Mouse (Mus musculus) natural killer cell, adult 2 months (primary cell): ENCODE measurements at regions not wholly inside any gene's neighbourhood (a gene's known extent, or its start where the extent isn't known, plus 50 kb on each side); places are given as distances from the start of the nearest gene placed in this dataset.

Experiments used
- DNase-seq, 2 experiments: peaks; one replicate each; pipeline ENCODE4 v3.0.0; 2022; ENCODE audit warnings: low spot score in 2 of 2

DNA sequence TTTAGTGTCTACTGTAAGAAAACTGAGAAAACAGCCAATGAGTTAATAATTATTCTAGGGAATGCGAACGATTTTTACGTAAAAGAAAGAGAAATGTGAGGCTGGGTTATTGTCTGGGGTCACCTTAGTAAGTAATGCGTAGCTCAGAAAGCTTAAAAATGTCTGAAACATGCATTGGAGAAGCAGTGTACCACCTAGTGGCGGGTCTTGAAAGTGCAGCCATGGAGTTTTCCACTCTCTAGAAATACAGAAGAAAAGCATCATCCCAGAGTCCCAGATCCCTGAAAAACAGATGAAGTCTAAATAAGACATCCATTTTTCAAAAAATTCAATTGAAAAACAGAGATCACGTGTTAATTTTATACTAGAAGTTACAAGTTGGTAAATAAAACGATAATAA is 67.0 kb upstream of the Pkn2 start:
- DNase-seq: peak; percentile 12 to 37

GRCm38 (mm10) chr3:142941319-142942024 is 59.7 kb upstream of the Pkn2 start:
- DNase-seq: no peak

GRCm38 (mm10) chr3:142940874-142941273 is 59.1 kb upstream of the Pkn2 start:
- DNase-seq: no peak

DNA sequence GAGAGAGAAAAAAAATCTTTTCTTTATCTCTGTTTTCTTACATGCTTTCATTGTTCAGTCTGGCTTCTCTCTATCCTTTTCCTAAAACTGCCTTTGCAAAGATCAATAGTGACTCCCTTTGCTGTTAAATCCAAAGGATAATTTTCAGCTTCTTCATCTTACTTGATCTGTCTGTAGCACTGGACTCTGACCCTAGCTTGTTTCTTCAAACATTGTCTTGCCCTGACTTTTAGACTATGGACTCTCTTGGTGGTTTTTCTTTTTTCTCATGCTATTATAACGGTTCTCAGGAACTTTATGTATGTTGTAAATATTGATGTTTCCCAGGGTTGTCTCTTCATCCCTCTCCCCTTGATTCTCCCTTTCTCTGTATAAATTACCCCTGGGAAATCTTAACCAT is 58.0 kb upstream of the Pkn2 start:
- no peak for DNase-seq

- DNase-seq: peak; percentile 3 to 21
Measured at GRCm38 (mm10) chr3:142935949-142936348, 54.1 kb upstream of the Pkn2 start.

DNA sequence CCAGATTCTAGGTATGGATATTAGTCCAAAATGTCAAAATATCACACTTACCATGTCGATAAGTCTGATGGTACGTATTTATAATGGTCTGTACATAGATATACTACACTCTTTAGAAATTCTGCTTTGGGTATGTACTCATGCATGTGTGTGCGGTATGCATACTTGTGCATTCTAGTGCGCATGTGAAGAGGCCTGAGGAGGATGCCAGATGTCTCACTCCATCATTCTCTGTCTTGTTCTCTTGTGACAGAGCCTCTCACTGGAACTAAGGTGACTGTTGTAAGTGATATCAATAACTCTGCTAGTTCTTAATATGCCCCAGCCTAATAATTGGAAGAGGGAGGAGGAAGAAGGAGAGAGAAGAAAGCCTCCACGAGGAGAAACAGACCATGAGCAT is 52.5 kb upstream of the Pkn2 start:
- DNase-seq: no peak

DNA sequence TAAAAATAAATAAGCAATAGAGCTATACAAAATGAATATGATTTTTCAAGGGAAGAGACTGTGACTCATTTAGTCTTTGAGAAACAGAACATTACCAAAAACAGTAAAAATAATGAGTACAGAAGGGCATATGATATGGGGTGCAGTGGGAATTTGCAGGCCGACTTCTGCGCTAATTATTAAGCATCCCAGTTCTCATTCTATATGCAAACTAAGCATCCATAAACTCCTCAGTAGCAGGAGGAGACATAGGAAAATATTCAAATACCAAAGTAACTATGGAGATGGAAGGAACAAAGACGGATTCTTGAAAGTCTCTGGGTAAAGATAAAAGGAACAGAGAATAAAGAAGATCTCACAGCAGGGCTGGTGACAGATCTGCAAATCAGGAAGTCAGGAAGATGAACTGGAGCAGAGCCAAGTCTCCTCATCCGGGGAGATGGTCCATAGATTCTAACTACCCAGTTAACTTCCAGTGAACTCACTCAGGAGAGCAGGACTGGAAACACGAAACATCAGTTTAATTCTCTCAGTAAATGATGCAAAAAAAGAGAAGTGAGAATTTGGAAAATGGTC is 52.0 kb upstream of the Pkn2 start:
- no peak for DNase-seq
